Mouse (Mus musculus): ENCODE results near the gene Tmod4. TPM values are rescaled to one million over a fixed set of nuclear protein-coding genes. Genes with fewer than 3 reads are reported as not detected.
"Not testable (repeated sequence)": the region's sequence is repeated elsewhere in the genome, so short reads cannot be mapped to it uniquely, and the experiment has no call there.

Gene Tmod4
- polyA plus RNA-seq (2015; fragmentation: Nextera tagmentation; extraction: Ambion mirVana) = 1.9 TPM in 2 replicates

GRCm38 (mm10) chr3:95124246-95124645 is at the start of gene Tmod4:
TSS of gene Tmod4 (plus strand) at chr3:95124476.
- WGBS = 54% methylated on average over 6 of the region's 6 CpGs
- Histone ChIP-seq H3K4me2 (ENCODE audit: low read depth, low read length) (peak within 1 kb of the TSS; percentile 35), H3K27me3 (ENCODE audit: control insufficient read depth, insufficient read depth, low read length) (no peaks in the 10 kb centered on the region), H3K4me3 (ENCODE audit: low read length) (no peak within 1 kb of the TSS), H3K9me3 (replicated peaks; ENCODE audit: control insufficient read depth, low read length) (no peaks in the 10 kb centered on the region), H3K9ac (ENCODE audit: low read length) (no peak within 1 kb of the TSS), H3K27ac (ENCODE audit: low read length) (peak within 1 kb of the TSS; percentile 73), H3K36me3 (ENCODE audit: control insufficient read depth, insufficient read depth) (peaks cover 31% of the 10 kb centered on the region), H3K4me1 (ENCODE audit: control insufficient read depth, insufficient read depth, low read length) (peaks cover 19% of the 10 kb centered on the region)
- no peak for ATAC-seq (replicated peaks; ENCODE audit: extremely low read depth, insufficient read depth, low FRiP score)

- Histone ChIP-seq H3K27ac (ENCODE audit: low read length) (no peak overlapping the region), H3K4me1 (ENCODE audit: control insufficient read depth, insufficient read depth, low read length) (no peaks in the 10 kb centered on the region; the same call in 1 of the 2 replicates), H3K4me2 (ENCODE audit: low read depth, low read length) (no peak overlapping the region), H3K4me3 (ENCODE audit: low read length) (no peak overlapping the region), H3K36me3 (ENCODE audit: control insufficient read depth, insufficient read depth) (no peaks in the 10 kb centered on the region), H3K27me3 (ENCODE audit: control insufficient read depth, insufficient read depth, low read length) (no peaks in the 10 kb centered on the region), H3K9ac (ENCODE audit: low read length) (no peak overlapping the region), H3K9me3 (replicated peaks; ENCODE audit: control insufficient read depth, low read length) (no peaks in the 10 kb centered on the region)
- no peak for ATAC-seq (replicated peaks; ENCODE audit: extremely low read depth, insufficient read depth, low FRiP score)
- WGBS = 100% methylated on average over 1 of the region's 1 CpGs
Measured at GRCm38 (mm10) chr3:95088071-95088470, 36.2 kb upstream of the Tmod4 start.

- Histone ChIP-seq H3K4me3 (ENCODE audit: low read length) (no peak overlapping the region), H3K27ac (ENCODE audit: low read length) (no peak overlapping the region), H3K36me3 (ENCODE audit: control insufficient read depth, insufficient read depth) (peaks cover 6% of the 10 kb centered on the region), H3K9ac (ENCODE audit: low read length) (no peak overlapping the region), H3K4me1 (ENCODE audit: control insufficient read depth, insufficient read depth, low read length) (peaks cover 20% of the 10 kb centered on the region), H3K4me2 (ENCODE audit: low read depth, low read length) (no peak overlapping the region), H3K9me3 (replicated peaks; ENCODE audit: control insufficient read depth, low read length) (no peaks in the 10 kb centered on the region), H3K27me3 (ENCODE audit: control insufficient read depth, insufficient read depth, low read length) (no peaks in the 10 kb centered on the region)
- no peak for ATAC-seq (replicated peaks; ENCODE audit: extremely low read depth, insufficient read depth, low FRiP score)
- 26% methylated on average over 2 of the region's 2 CpGs for WGBS
Measured at GRCm38 (mm10) chr3:95100854-95101253, 23.4 kb upstream of the Tmod4 start.

- WGBS = 15% methylated on average over 4 of the region's 4 CpGs
- Histone ChIP-seq H3K36me3 (ENCODE audit: control insufficient read depth, insufficient read depth) (no peaks in the 10 kb centered on the region), H3K4me1 (ENCODE audit: control insufficient read depth, insufficient read depth, low read length) (peaks cover 12% of the 10 kb centered on the region), H3K27ac (ENCODE audit: low read length) (peak overlapping the region; percentile 88), H3K9me3 (replicated peaks; ENCODE audit: control insufficient read depth, low read length) (no peaks in the 10 kb centered on the region), H3K4me3 (ENCODE audit: low read length) (peak overlapping the region; percentile 88), H3K9ac (ENCODE audit: low read length) (peak overlapping the region; percentile 86), H3K4me2 (ENCODE audit: low read depth, low read length) (peak overlapping the region; percentile 95), H3K27me3 (ENCODE audit: control insufficient read depth, insufficient read depth, low read length) (no peaks in the 10 kb centered on the region)
- ATAC-seq (replicated peaks; ENCODE audit: extremely low read depth, insufficient read depth, low FRiP score) = no peak
Measured at GRCm38 (mm10) chr3:95105121-95105520, 19.2 kb upstream of the Tmod4 start.

- Histone ChIP-seq H3K27ac (ENCODE audit: low read length) (peak overlapping the region; percentile 88), H3K4me3 (ENCODE audit: low read length) (peak overlapping the region; percentile 88), H3K4me2 (ENCODE audit: low read depth, low read length) (peak overlapping the region; percentile 95), H3K36me3 (ENCODE audit: control insufficient read depth, insufficient read depth) (no peaks in the 10 kb centered on the region), H3K9ac (ENCODE audit: low read length) (peak overlapping the region; percentile 86), H3K4me1 (ENCODE audit: control insufficient read depth, insufficient read depth, low read length) (peaks cover 12% of the 10 kb centered on the region), H3K9me3 (replicated peaks; ENCODE audit: control insufficient read depth, low read length) (no peaks in the 10 kb centered on the region), H3K27me3 (ENCODE audit: control insufficient read depth, insufficient read depth, low read length) (no peaks in the 10 kb centered on the region)
- 1% methylated on average over 16 of the region's 16 CpGs for WGBS
- peak; percentile 3; the same call in 1 of the 2 replicates for ATAC-seq (replicated peaks; ENCODE audit: extremely low read depth, insufficient read depth, low FRiP score)
Measured at GRCm38 (mm10) chr3:95105586-95106337, 18.5 kb upstream of the Tmod4 start.

- Histone ChIP-seq H3K27ac (ENCODE audit: low read length) (peak within 1 kb of the TSS; percentile 88), H3K36me3 (ENCODE audit: control insufficient read depth, insufficient read depth) (no peaks in the 10 kb centered on the region), H3K27me3 (ENCODE audit: control insufficient read depth, insufficient read depth, low read length) (no peaks in the 10 kb centered on the region), H3K9me3 (replicated peaks; ENCODE audit: control insufficient read depth, low read length) (no peaks in the 10 kb centered on the region), H3K4me1 (ENCODE audit: control insufficient read depth, insufficient read depth, low read length) (peaks cover 12% of the 10 kb centered on the region), H3K4me3 (ENCODE audit: low read length) (peak within 1 kb of the TSS; percentile 88), H3K4me2 (ENCODE audit: low read depth, low read length) (peak within 1 kb of the TSS; percentile 95), H3K9ac (ENCODE audit: low read length) (peak within 1 kb of the TSS; percentile 86)
- 1% methylated on average over 51 of the region's 51 CpGs for WGBS
- ATAC-seq (replicated peaks; ENCODE audit: extremely low read depth, insufficient read depth, low FRiP score) = peak; percentile 88
Measured at GRCm38 (mm10) chr3:95106338-95107117, 17.7 kb upstream of the Tmod4 start, which contains the start of gene Pip5k1a. TSS of gene Pip5k1a (minus strand) at chr3:95106930.

- H3K27ac ChIP-seq (ENCODE audit: low read length); H3K9me3 ChIP-seq (replicated peaks; ENCODE audit: control insufficient read depth, low read length); H3K27me3 ChIP-seq (ENCODE audit: control insufficient read depth, insufficient read depth, low read length); ATAC-seq (replicated peaks; ENCODE audit: extremely low read depth, insufficient read depth, low FRiP score); H3K36me3 ChIP-seq (ENCODE audit: control insufficient read depth, insufficient read depth): not testable (repeated sequence)
- Histone ChIP-seq H3K9ac (ENCODE audit: low read length) (peak overlapping the region; percentile 70; the same call in 1 of the 2 replicates), H3K4me1 (ENCODE audit: control insufficient read depth, insufficient read depth, low read length) (peaks cover 13% of the 10 kb centered on the region), H3K4me3 (ENCODE audit: low read length) (peak overlapping the region; percentile 88), H3K4me2 (ENCODE audit: low read depth, low read length) (peak overlapping the region; percentile 82)
Measured at GRCm38 (mm10) chr3:95107308-95107707, 17.0 kb upstream of the Tmod4 start.

GRCm38 (mm10) chr3:95107898-95108297 is 16.4 kb upstream of the Tmod4 start:
- Histone ChIP-seq H3K4me3 (ENCODE audit: low read length) (no peak overlapping the region), H3K27me3 (ENCODE audit: control insufficient read depth, insufficient read depth, low read length) (no peaks in the 10 kb centered on the region), H3K4me2 (ENCODE audit: low read depth, low read length) (no peak overlapping the region), H3K27ac (ENCODE audit: low read length) (no peak overlapping the region), H3K36me3 (ENCODE audit: control insufficient read depth, insufficient read depth) (no peaks in the 10 kb centered on the region), H3K9ac (ENCODE audit: low read length) (no peak overlapping the region), H3K4me1 (ENCODE audit: control insufficient read depth, insufficient read depth, low read length) (peaks cover 17% of the 10 kb centered on the region), H3K9me3 (replicated peaks; ENCODE audit: control insufficient read depth, low read length) (no peaks in the 10 kb centered on the region)
- WGBS = 58% methylated on average over 2 of the region's 2 CpGs
- no peak for ATAC-seq (replicated peaks; ENCODE audit: extremely low read depth, insufficient read depth, low FRiP score)
